Mouse (Mus musculus): ENCODE measurements at regions not wholly inside any gene's neighbourhood (a gene's known extent, or its start where the extent isn't known, plus 50 kb on each side); places are given as distances from the start of the nearest gene placed in this dataset.

DNA sequence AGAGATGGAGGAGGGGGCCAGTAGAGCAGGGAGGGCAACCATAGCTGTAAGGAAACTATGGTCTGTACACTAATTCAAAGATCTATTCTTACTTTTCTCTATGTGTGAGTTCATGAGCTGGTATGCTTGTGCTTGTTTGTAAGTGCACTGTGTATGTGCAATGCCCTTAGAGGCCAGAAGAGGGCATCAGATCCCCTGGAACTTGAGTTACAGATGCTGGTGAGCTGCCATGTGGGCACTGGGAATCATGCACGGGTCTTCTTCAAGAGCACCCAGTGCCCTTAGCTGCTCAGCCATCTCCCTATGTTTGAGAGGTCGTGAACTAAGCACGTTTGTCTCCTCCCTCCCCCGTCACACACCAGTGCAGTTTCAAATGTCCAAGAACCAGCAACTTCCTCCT lies 68.9 kb downstream of the Tbx3 start:
- H3K4me3 ChIP-seq = no peak overlapping the region
- no peak for ATAC-seq (ENCODE audit: borderline replicate concordance, extremely low read depth, low FRiP score, low TSS enrichment)
- no peaks in the 10 kb centered on the region for H3K9me3 ChIP-seq
- H3K4me2 ChIP-seq = no peak overlapping the region
- no peaks in the 10 kb centered on the region for H3K27me3 ChIP-seq
- no peaks in the 10 kb centered on the region for H3K36me3 ChIP-seq
- peaks cover 15% of the 10 kb centered on the region; the same call in 1 of the 2 replicates for H3K4me1 ChIP-seq
- whole genome bisulfite sequencing = 71% methylated on average over 4 of the region's 4 CpGs
- no peak overlapping the region for H3K9ac ChIP-seq
- no peak overlapping the region for H3K27ac ChIP-seq

DNA sequence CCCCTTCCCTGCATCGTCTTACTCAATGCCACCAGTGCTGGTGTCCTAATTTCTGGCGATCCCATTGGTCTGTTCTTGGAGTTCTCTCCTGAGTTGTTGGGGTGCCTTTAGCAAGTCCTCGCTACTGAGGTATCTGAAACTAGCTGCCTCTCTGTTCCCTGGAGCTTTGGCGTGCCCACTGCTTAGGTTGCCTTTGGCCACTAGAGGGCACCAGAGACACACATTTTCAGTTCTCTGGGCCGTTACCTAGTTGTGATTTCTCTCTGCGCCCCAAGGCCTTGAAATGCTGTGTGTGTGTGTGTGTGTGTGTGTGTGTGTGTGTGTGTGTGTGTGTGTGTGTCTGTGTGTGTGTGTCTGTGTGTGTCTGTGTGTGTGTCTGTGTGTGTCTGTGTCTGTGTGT lies 70.6 kb downstream of the Tbx3 start:
- no peak overlapping the region for H3K9ac ChIP-seq
- peak; percentile 60 for ATAC-seq (ENCODE audit: borderline replicate concordance, extremely low read depth, low FRiP score, low TSS enrichment)

DNA sequence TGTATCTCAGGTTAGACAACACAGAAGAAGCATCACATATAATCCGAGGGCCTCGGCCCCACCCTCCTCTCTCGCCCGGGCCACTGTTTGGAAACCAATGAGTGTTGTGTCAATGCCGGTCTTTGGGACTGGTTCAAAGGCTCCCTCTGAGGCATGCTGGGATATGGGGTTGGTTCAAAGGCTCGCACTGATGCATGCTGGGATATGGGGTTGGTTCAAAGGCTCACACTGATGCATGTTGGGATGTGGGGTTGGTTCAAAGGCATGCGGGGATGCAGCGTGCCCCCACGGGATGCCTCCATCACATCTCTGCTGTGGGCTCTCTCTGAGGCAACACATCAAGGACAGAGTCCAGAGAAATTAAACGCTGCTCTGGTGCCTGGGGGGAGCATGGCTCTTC lies 73.3 kb downstream of the Tbx3 start:
- 36% methylated on average over 10 of the region's 10 CpGs for WGBS
- H3K36me3 ChIP-seq = no peaks in the 10 kb centered on the region
- H3K9ac ChIP-seq = no peak overlapping the region
- H3K4me1 ChIP-seq = peaks cover 27% of the 10 kb centered on the region
- peak; percentile 76 for ATAC-seq (ENCODE audit: borderline replicate concordance, extremely low read depth, low FRiP score, low TSS enrichment)
- H3K27me3 ChIP-seq = peaks cover 10% of the 10 kb centered on the region; the same call in 1 of the 2 replicates
- no peak overlapping the region; the same call in 1 of the 2 replicates for H3K4me3 ChIP-seq
- peak overlapping the region; percentile 24 for H3K4me2 ChIP-seq
- peak overlapping the region; percentile 64 for H3K27ac ChIP-seq
- no peaks in the 10 kb centered on the region for H3K9me3 ChIP-seq

More for the DNA sequence above, 70.6 kb downstream of the Tbx3 start:
- WGBS = 2% methylated on average over 6 of the region's 6 CpGs
- peaks cover 15% of the 10 kb centered on the region; the same call in 1 of the 2 replicates for H3K4me1 ChIP-seq
- H3K9me3 ChIP-seq = no peaks in the 10 kb centered on the region
- H3K27me3 ChIP-seq = no peaks in the 10 kb centered on the region
- peak overlapping the region; percentile 43 for H3K4me2 ChIP-seq
- H3K27ac ChIP-seq = no peak overlapping the region
- no peaks in the 10 kb centered on the region for H3K36me3 ChIP-seq
- no peak overlapping the region for H3K4me3 ChIP-seq

DNA sequence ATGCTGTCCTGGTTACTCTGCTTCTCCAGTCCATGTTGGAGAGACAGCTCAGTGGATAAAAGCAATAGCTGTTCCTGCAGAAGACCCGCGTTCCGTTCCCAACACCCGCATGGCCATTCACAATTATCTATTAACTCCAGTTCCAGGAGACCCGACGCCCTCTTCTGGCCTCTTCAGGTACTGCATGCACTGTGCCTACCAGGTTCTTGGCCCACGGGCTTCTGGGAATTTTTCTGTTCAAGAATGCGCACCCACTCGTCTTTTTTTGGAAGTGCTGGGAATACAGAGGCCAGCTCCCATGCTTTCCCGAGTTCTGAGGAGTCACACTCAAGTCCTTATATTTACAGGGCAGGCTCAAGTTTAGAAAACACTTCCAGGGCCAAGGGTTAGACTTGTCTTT lies 76.6 kb downstream of the Tbx3 start:
- Histone ChIP-seq H3K27me3 (peaks cover 20% of the 10 kb centered on the region; the same call in 1 of the 2 replicates), H3K9me3 (no peaks in the 10 kb centered on the region), H3K9ac (no peak overlapping the region), H3K4me3 (no peak overlapping the region), H3K36me3 (no peaks in the 10 kb centered on the region), H3K27ac (no peak overlapping the region), H3K4me2 (no peak overlapping the region), H3K4me1 (peaks cover 34% of the 10 kb centered on the region)
- ATAC-seq (ENCODE audit: borderline replicate concordance, extremely low read depth, low FRiP score, low TSS enrichment) = no peak
- 59% methylated on average over 10 of the region's 10 CpGs for WGBS

DNA sequence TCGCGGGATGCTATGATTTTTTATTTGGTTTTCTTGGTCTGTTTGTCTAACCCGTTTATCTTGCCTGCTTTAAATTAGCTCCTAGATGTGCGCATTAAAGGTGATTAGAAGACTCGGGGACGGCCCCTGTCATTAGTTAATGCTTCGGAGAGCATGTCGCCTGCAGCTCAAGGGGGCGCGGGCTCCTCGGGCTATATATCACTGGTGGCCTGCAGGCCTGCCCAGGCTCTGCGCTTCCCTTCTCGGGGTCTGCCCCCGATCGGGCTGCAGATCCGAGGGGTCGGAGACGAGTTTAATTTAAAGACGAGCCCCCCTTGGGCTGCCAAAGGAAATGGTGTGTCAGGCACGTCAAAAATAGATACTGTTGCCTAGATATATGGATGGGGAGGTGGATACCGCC lies 78.2 kb downstream of the Tbx3 start:
- no peaks in the 10 kb centered on the region for H3K9me3 ChIP-seq
- peak overlapping the region; percentile 45 for H3K4me2 ChIP-seq
- WGBS = 2% methylated on average over 21 of the region's 21 CpGs
- peaks cover 22% of the 10 kb centered on the region for H3K4me1 ChIP-seq
- H3K27me3 ChIP-seq = peaks cover 20% of the 10 kb centered on the region; the same call in 1 of the 2 replicates
- H3K4me3 ChIP-seq = peak overlapping the region; percentile 8; the same call in 1 of the 2 replicates
- no peak for ATAC-seq (ENCODE audit: borderline replicate concordance, extremely low read depth, low FRiP score, low TSS enrichment)
- no peaks in the 10 kb centered on the region for H3K36me3 ChIP-seq
- 0 out of 2 replicates have a peak overlapping the region, but pooled peaks have one; percentile 53 for H3K27ac ChIP-seq
- no peak overlapping the region for H3K9ac ChIP-seq

DNA sequence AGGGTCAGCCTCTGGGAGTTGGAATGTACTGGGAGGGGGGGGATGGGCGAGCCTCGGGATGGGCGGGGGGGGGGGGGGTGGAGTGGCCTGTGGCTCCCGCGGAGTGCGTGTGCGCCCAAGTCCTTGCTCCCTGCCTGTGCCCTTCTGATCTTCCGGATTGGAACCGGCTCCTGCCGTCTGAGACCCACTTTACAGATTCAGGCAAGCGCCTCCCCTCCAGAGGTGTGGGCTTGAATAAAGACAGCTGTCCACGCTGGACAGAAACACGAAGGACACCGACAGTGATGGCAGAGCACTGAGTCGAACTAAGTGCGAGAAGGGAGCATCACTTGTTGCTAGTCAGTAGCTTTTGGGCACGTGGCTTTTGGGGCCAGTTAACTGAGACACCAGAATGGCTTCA lies 78.7 kb downstream of the Tbx3 start:
- WGBS = 5% methylated on average over 12 of the region's 17 CpGs
- no peak overlapping the region for H3K9ac ChIP-seq
- H3K4me2 ChIP-seq = peak overlapping the region; percentile 45
- H3K9me3 ChIP-seq = no peaks in the 10 kb centered on the region
- H3K4me1 ChIP-seq = peaks cover 22% of the 10 kb centered on the region
- H3K27ac ChIP-seq = no peak overlapping the region
- ATAC-seq (ENCODE audit: borderline replicate concordance, extremely low read depth, low FRiP score, low TSS enrichment) = peak; percentile 31; the same call in 1 of the 2 replicates
- peaks cover 20% of the 10 kb centered on the region; the same call in 1 of the 2 replicates for H3K27me3 ChIP-seq
- H3K4me3 ChIP-seq = no peak overlapping the region
- no peaks in the 10 kb centered on the region for H3K36me3 ChIP-seq

DNA sequence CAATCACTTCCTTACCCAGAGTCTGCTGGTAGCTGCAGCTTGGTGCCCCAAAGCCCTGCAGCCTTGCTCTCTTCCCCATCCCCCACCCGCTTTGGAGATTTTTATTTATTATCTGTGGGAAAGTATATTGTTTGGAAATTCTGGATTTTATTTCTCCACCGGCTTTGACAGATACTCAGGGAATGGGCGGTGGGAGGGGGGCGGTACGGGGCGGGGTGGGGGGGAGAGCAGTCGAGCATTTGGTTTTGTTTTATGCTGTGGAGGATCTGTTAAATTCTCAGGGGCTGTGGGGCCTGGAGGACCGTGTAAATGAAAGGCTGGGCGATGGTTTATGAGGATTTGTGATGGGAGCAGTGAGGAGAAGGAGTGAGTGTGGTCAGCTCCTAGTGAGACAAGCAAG lies 76.7 kb upstream of the Tbx5 start:
- Histone ChIP-seq H3K27me3 (no peaks in the 10 kb centered on the region), H3K9ac (no peak overlapping the region), H3K36me3 (no peaks in the 10 kb centered on the region), H3K4me3 (no peak overlapping the region), H3K9me3 (no peaks in the 10 kb centered on the region), H3K27ac (peak overlapping the region; percentile 53; the same call in 1 of the 2 replicates), H3K4me2 (no peak overlapping the region), H3K4me1 (peaks cover 5% of the 10 kb centered on the region; the same call in 1 of the 2 replicates)
- WGBS = 28% methylated on average over 9 of the region's 9 CpGs
- peak; percentile 57; the same call in 1 of the 2 replicates for ATAC-seq (ENCODE audit: borderline replicate concordance, extremely low read depth, low FRiP score, low TSS enrichment)

DNA sequence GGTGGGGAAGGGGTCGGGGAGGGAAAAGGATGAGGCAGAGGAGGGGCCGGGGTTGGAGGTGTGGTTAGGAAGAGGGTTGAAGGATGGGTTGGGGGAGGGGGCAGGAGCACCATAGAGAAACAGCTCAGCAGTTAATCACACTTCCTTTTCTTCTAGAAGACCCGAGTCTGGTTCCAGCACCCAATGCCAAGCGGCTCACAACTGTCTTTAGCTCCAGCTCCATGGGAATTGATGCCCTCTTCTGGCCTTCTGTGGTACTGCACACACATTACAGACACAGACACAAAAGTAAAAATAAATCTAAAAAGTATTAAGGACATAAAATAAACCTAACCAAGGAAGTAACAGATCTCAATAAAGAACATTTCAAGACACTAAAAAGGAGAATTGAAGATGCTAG lies 73.6 kb upstream of the Tbx5 start:
- Histone ChIP-seq H3K27ac (no peak overlapping the region), H3K4me1 (peaks cover 5% of the 10 kb centered on the region; the same call in 1 of the 2 replicates), H3K9me3 (no peaks in the 10 kb centered on the region), H3K4me3 (no peak overlapping the region), H3K36me3 (no peaks in the 10 kb centered on the region), H3K9ac (no peak overlapping the region), H3K4me2 (no peak overlapping the region), H3K27me3 (no peaks in the 10 kb centered on the region)
- no peak for ATAC-seq (ENCODE audit: borderline replicate concordance, extremely low read depth, low FRiP score, low TSS enrichment)
- 66% methylated on average over 4 of the region's 4 CpGs for WGBS

DNA sequence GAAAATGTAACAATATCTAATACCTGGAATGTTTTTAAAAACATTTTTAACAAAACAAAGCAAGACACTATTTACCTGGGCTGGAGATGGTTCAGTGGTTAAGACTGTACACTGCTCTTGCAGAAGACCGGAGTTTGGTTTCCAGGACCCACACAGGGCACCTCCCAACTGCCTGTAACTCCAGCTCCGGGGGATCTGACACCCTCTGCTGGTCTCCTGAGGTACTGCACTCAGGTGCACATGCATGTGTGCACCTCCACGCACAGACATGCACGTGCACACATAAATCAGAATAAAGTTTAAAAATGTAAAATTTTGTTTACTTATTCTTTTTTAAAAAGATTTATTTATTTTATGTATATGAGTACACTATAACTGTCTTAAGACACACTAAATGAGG lies 70.4 kb upstream of the Tbx5 start:
- no peak overlapping the region for H3K9ac ChIP-seq
- H3K27ac ChIP-seq = no peak overlapping the region
- no peaks in the 10 kb centered on the region for H3K27me3 ChIP-seq
- no peak overlapping the region for H3K4me2 ChIP-seq
- peaks cover 5% of the 10 kb centered on the region for H3K4me1 ChIP-seq
- H3K9me3 ChIP-seq = no peaks in the 10 kb centered on the region
- no peak overlapping the region for H3K4me3 ChIP-seq
- H3K36me3 ChIP-seq = no peaks in the 10 kb centered on the region
- no peak for ATAC-seq (ENCODE audit: borderline replicate concordance, extremely low read depth, low FRiP score, low TSS enrichment)
- WGBS = 77% methylated on average over 4 of the region's 4 CpGs

DNA sequence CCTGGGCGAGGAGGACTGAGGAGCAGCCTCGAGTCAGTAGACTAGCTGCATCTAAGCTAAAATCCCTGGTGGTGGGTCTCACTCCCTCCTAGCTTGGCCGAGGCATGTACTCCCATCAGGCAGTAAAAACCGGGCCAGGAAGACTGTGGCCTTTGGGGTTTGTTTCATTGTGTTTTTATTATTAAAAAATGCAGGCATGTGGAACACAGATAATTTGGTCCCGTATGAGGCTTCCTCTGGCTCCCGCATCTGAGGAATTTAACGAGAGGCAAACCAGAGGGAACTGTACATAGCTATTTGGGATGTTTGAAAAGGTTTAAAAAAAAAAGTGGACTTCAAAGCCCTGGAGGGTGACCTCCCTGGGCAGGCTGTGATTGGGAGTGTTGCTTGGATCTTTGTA lies 69.1 kb upstream of the Tbx5 start:
- Histone ChIP-seq H3K4me2 (no peak overlapping the region), H3K36me3 (no peaks in the 10 kb centered on the region), H3K4me3 (no peak overlapping the region), H3K27ac (no peak overlapping the region), H3K9ac (no peak overlapping the region), H3K4me1 (peaks cover 5% of the 10 kb centered on the region), H3K27me3 (no peaks in the 10 kb centered on the region), H3K9me3 (no peaks in the 10 kb centered on the region)
- ATAC-seq (ENCODE audit: borderline replicate concordance, extremely low read depth, low FRiP score, low TSS enrichment) = no peak
- WGBS = 37% methylated on average over 7 of the region's 7 CpGs

DNA sequence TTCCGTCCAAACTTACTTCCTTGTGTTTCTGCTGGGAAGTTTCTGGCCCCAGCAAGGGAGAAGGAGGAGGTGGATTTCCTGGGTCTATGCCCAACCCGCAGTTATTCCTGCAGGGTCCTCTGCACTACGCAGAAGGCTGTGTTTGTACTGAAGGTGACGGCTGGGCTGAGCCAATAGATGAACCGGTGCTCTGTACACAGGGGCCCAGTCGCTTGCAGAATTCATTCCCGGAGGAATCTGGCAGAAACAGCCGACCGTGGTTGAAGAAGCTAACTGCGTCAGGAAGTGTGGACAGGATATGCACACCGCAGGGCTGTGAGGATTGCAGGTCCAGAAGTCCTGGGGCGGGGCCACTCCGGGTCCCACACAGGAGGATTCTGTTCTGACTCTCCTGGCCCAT lies 66.1 kb upstream of the Tbx5 start:
- Histone ChIP-seq H3K9ac (no peak overlapping the region), H3K36me3 (no peaks in the 10 kb centered on the region), H3K27me3 (no peaks in the 10 kb centered on the region), H3K27ac (no peak overlapping the region), H3K4me1 (peaks cover 5% of the 10 kb centered on the region), H3K4me2 (peak overlapping the region; percentile 13; the same call in 1 of the 2 replicates), H3K4me3 (no peak overlapping the region), H3K9me3 (no peaks in the 10 kb centered on the region)
- ATAC-seq (ENCODE audit: borderline replicate concordance, extremely low read depth, low FRiP score, low TSS enrichment) = no peak
- 11% methylated on average over 13 of the region's 13 CpGs for WGBS

DNA sequence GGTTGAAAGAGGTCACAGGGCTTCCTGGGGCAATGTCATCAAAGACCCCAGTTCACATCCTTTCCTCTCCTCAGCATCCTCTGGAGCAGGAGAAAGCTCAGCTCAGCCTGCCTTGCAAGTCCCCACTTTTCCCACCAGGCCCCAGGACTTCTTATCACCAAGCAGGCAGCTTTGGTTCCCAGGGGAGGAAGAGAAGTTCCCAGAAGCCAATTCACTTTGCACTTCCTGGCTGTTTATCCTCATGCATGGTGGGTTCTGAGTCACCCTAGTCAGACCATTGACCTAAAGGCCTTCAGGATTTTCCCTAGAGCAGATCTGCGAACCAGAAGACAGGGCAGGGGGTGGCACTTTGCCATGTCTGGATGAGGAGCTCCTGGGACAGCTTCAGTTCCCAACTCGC lies 61.5 kb upstream of the Tbx5 start:
- H3K4me1 ChIP-seq = peaks cover 8% of the 10 kb centered on the region
- WGBS = 54% methylated on average over 2 of the region's 2 CpGs

More for the DNA sequence above, 61.5 kb upstream of the Tbx5 start:
- no peak for ATAC-seq (ENCODE audit: borderline replicate concordance, extremely low read depth, low FRiP score, low TSS enrichment)
- H3K9ac ChIP-seq = no peak overlapping the region
- H3K27ac ChIP-seq = no peak overlapping the region
- H3K36me3 ChIP-seq = no peaks in the 10 kb centered on the region
- no peaks in the 10 kb centered on the region for H3K27me3 ChIP-seq
- no peak overlapping the region for H3K4me2 ChIP-seq
- H3K9me3 ChIP-seq = no peaks in the 10 kb centered on the region
- no peak overlapping the region for H3K4me3 ChIP-seq

Data from lung, embryonic 15.5 days (tissue).